Mouse (Mus musculus): ENCODE measurements at regions not wholly inside any gene's neighbourhood (a gene's known extent, or its start where the extent isn't known, plus 50 kb on each side); places are given as distances from the start of the nearest gene placed in this dataset.
"Not testable (repeated sequence)": the region's sequence is repeated elsewhere in the genome, so short reads cannot be mapped to it uniquely, and the experiment has no call there.

GRCm38 (mm10) chr6:7120136-7120535, 164.3 kb downstream of the Sdhaf3 start:
- DNase-seq (ENCODE audit: low spot score), result peak; percentile 9

- no peak for DNase-seq (ENCODE audit: low spot score)
These were observed 177.2 kb downstream of the Sdhaf3 start for GRCm38 (mm10) chr6:7133042-7133441.

GRCm38 (mm10) chr6:7134062-7134461, 178.3 kb downstream of the Sdhaf3 start:
- DNase-seq (ENCODE audit: low spot score), result no peak

- DNase-seq (ENCODE audit: low spot score), result no peak
These were observed 179.1 kb downstream of the Sdhaf3 start for GRCm38 (mm10) chr6:7134888-7135287.

- DNase-seq (ENCODE audit: low spot score), result no peak
These were observed 225.9 kb downstream of the Sdhaf3 start for GRCm38 (mm10) chr6:7181711-7182110.

- no peak for DNase-seq (ENCODE audit: low spot score)
These were observed 243.3 kb downstream of the Sdhaf3 start for GRCm38 (mm10) chr6:7199046-7199599.

- no peak for DNase-seq (ENCODE audit: low spot score)
These were observed 260.1 kb downstream of the Sdhaf3 start for GRCm38 (mm10) chr6:7215880-7216279.

- no peak for DNase-seq (ENCODE audit: low spot score)
These were observed 296.5 kb downstream of the Sdhaf3 start for GRCm38 (mm10) chr6:7252286-7252685.

GRCm38 (mm10) chr6:7277431-7277830, 277.2 kb upstream of the Tac1 start:
- DNase-seq (ENCODE audit: low spot score), result no peak

GRCm38 (mm10) chr6:7306956-7307355, 247.7 kb upstream of the Tac1 start:
- DNase-seq (ENCODE audit: low spot score), result no peak

- no peak for DNase-seq (ENCODE audit: low spot score)
These were observed 241.2 kb upstream of the Tac1 start for GRCm38 (mm10) chr6:7313496-7313895.

GRCm38 (mm10) chr6:7326974-7327373, 227.7 kb upstream of the Tac1 start:
- DNase-seq (ENCODE audit: low spot score), result no peak

- no peak for DNase-seq (ENCODE audit: low spot score)
These were observed 198.0 kb upstream of the Tac1 start for GRCm38 (mm10) chr6:7356634-7357033.

GRCm38 (mm10) chr6:7367166-7367565, 187.5 kb upstream of the Tac1 start:
- no peak for DNase-seq (ENCODE audit: low spot score)

- no peak for DNase-seq (ENCODE audit: low spot score)
These were observed 180.1 kb upstream of the Tac1 start for GRCm38 (mm10) chr6:7374629-7375028.

- DNase-seq (ENCODE audit: low spot score), result no peak
These were observed 178.8 kb upstream of the Tac1 start for GRCm38 (mm10) chr6:7375851-7376250.

GRCm38 (mm10) chr6:7378651-7379050, 176.0 kb upstream of the Tac1 start:
- no peak for DNase-seq (ENCODE audit: low spot score)

- DNase-seq (ENCODE audit: low spot score), result no peak
These were observed 129.9 kb upstream of the Tac1 start for GRCm38 (mm10) chr6:7424731-7425130.

- DNase-seq (ENCODE audit: low spot score), result no peak
These were observed 113.0 kb upstream of the Tac1 start for GRCm38 (mm10) chr6:7441725-7442124.

GRCm38 (mm10) chr6:7442286-7442685, 112.4 kb upstream of the Tac1 start:
- DNase-seq (ENCODE audit: low spot score), result not testable (repeated sequence)

GRCm38 (mm10) chr6:7455881-7456280, 98.8 kb upstream of the Tac1 start:
- no peak for DNase-seq (ENCODE audit: low spot score)

- DNase-seq (ENCODE audit: low spot score), result no peak
These were observed 90.8 kb upstream of the Tac1 start for GRCm38 (mm10) chr6:7463896-7464295.

GRCm38 (mm10) chr6:7464346-7464745, 90.3 kb upstream of the Tac1 start:
- DNase-seq (ENCODE audit: low spot score), result no peak

GRCm38 (mm10) chr6:7472366-7473026, 82.2 kb upstream of the Tac1 start:
- DNase-seq (ENCODE audit: low spot score), result peak; percentile 13
